Mouse (Mus musculus) small intestine, adult 2 months (tissue): ENCODE measurements at regions not wholly inside any gene's neighbourhood (a gene's known extent, or its start where the extent isn't known, plus 50 kb on each side); places are given as distances from the start of the nearest gene placed in this dataset.

ENCODE experiments used
- H3K27ac ChIP-seq: fragments of 200-500 bp; 2 replicates; pipeline ENCODE4 v1.5.1; 2012; ENCODE audit warnings: low read depth, low read length, control low read depth, inconsistent platforms; ENCODE audit not compliant: insufficient read depth
- H3K27me3 ChIP-seq: fragments of 200-500 bp; 2 replicates; pipeline ENCODE4 v1.6.1; 2012; ENCODE audit warnings: mild to moderate bottlenecking, moderate library complexity, low read length, inconsistent platforms; ENCODE audit not compliant: control insufficient read depth, insufficient read depth
- H3K36me3 ChIP-seq: fragments of 200-500 bp; 2 replicates; pipeline ENCODE4 v1.6.1; 2012; ENCODE audit warnings: mild to moderate bottlenecking, low read length, control low read depth, inconsistent platforms; ENCODE audit not compliant: control insufficient read depth, insufficient read depth
- H3K4me1 ChIP-seq: fragments of 200-500 bp; 2 replicates; pipeline ENCODE4 v1.6.1; 2012; ENCODE audit warnings: low read length, inconsistent platforms, mixed read lengths; ENCODE audit not compliant: control insufficient read depth, insufficient read depth, insufficient read length
- H3K4me3 ChIP-seq: fragments of 200-500 bp; 2 replicates; pipeline ENCODE4 v1.5.1; 2012; ENCODE audit warnings: low read depth, mild to moderate bottlenecking, control low read depth, inconsistent platforms, low read length, moderate library complexity
- CTCF ChIP-seq: fragments of 200-500 bp; IDR thresholded peaks from 2 replicates; pipeline ENCODE4 v1.5.1; 2012; ENCODE audit warnings: low read depth, mild to moderate bottlenecking, control low read depth, inconsistent platforms, low read length, moderate library complexity, mixed read lengths; ENCODE audit not compliant: insufficient replicate concordance, insufficient read length; ENCODE audit errors: extremely low read depth
- POLR2A ChIP-seq: fragments of 200-500 bp; IDR thresholded peaks from 2 replicates; pipeline ENCODE4 v1.6.1; 2012; ENCODE audit warnings: low read depth, mild to moderate bottlenecking, control low read depth, inconsistent platforms, low read length, moderate library complexity
- WGBS: fragments of 180-500 bp; shearing (Covaris S2); methylation state at CpG from one replicate; pipeline ENCODE4 v1.1.7; 2018; 5-methylcytosine and 5-hydroxymethylcytosine counted together

DNA sequence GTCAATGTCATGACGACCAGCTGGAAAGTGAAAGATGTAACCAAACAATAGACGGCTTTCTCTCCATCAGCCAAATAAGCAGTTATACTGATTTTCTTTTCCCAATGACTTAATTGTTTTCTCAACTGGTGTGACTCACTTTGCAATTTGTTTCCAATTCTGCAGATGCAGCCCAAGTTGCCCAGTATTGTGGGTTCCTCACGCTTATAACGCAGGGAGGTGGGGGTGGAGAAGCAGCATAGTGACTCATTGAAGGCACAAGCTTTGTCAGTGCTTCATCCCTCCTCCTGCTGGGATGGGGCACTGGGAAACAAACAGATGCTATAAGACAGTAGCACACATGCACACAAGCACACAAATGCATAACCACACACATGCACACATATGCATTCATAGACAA lies 97.1 kb downstream of the Gm4791 start:
- H3K27me3 ChIP-seq: no peaks in the 10 kb centered on the region
- no peaks in the 10 kb centered on the region for H3K36me3 ChIP-seq
- TF ChIP-seq POLR2A: no peak
- TF ChIP-seq CTCF: no peak
- H3K4me3 ChIP-seq: no peak overlapping the region
- WGBS: 90% methylated on average over 4 of the region's 4 CpGs
- H3K27ac ChIP-seq: no peak overlapping the region
- H3K4me1 ChIP-seq: no peaks in the 10 kb centered on the region

DNA sequence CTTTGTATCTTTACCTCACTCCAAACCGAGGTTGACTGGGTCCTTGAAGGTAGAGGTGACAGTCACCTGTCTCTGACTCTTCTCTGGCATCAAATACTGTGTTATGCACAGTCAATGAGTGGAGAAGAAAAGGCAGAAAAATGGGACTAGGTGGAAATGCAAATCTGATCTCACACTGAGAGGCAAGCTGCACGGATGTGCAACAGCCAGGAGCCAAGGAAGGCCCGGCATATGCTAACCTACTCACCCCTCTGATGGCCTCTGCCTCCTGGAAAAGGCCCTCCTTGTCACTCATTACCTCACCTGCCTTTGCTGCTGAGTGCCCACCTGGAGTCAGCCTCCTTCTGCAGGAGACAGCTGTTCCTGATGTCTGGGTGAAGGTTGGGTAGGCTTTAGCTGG lies 104.8 kb downstream of the Gm4791 start:
- no peaks in the 10 kb centered on the region for H3K4me1 ChIP-seq
- no peak for TF ChIP-seq POLR2A
- no peak for TF ChIP-seq CTCF
- no peaks in the 10 kb centered on the region for H3K36me3 ChIP-seq
- 75% methylated on average over 3 of the region's 3 CpGs for WGBS
- H3K27me3 ChIP-seq: no peaks in the 10 kb centered on the region
- no peak overlapping the region for H3K27ac ChIP-seq
- H3K4me3 ChIP-seq: no peak overlapping the region

DNA sequence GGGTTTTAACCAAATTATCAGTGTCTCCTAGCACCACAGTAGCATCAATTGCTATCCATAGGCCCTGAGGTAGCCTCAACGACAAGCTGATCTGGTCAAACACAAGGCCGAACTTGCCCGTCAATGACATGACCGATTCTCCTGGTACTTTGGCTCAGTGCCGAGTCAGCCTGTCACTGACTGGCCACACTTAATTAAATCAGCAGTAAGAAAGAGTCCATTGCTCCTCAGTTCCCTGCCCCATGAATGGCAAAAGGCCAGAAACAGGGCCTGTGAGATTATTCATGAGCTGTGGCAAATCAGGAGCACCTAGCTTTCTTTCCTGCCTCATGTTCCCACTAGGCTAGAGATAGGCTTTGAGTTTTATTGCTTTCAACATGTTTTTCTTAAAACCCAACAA lies 105.4 kb downstream of the Gm4791 start:
- no peaks in the 10 kb centered on the region for H3K27me3 ChIP-seq
- no peaks in the 10 kb centered on the region for H3K4me1 ChIP-seq
- H3K4me3 ChIP-seq: no peak overlapping the region
- no peak overlapping the region for H3K27ac ChIP-seq
- no peaks in the 10 kb centered on the region for H3K36me3 ChIP-seq
- no peak for TF ChIP-seq POLR2A
- TF ChIP-seq CTCF: no peak
- 94% methylated on average over 5 of the region's 5 CpGs for WGBS

DNA sequence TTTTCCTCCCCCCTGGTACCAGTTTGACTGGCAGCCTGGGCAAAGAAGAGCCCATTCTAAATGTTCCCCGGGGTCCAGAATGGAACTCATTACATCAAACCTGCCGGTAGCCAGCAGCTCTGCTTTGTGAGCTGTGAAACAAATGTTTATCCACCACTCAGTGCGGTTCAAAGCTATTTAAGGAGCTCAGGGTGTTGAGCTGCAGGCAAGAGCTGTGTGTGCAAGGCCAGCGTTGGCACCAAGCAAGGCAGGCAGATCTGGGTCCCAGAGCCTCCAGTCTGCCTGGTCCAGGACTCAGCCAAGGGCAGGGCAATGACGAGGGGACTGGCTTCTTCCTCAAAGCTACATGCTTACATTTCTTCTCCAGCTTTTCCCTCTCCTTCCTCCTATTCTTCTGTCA lies 109.6 kb downstream of the Gm4791 start:
- Histone ChIP-seq H3K4me3 (no peak overlapping the region), H3K36me3 (no peaks in the 10 kb centered on the region), H3K4me1 (no peaks in the 10 kb centered on the region), H3K27me3 (no peaks in the 10 kb centered on the region), H3K27ac (no peak overlapping the region)
- TF ChIP-seq POLR2A: no peak
- 52% methylated on average over 5 of the region's 5 CpGs for WGBS

DNA sequence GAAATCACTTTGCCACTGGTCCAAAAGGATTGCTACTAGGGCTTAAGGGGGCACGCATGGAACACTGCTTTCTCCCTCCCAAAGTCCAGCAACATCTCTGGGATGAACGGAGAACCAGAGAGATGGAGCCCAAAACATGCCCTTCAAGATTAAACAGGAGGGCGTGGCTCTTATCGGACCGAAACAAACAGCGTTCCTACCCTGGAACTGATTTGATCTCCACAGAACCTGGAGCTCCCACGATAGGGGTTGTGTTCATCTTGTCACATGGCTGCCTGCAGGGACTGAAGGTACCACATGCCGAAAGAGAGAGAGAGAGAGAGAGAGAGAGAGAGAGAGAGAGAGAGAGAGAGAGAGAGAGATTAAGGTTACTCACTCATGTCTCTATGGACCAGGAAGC lies 120.7 kb downstream of the Gm4791 start:
- H3K4me3 ChIP-seq: no peak overlapping the region
- TF ChIP-seq POLR2A: no peak
- no peak for TF ChIP-seq CTCF
- 48% methylated on average over 8 of the region's 8 CpGs for WGBS
- H3K4me1 ChIP-seq: no peaks in the 10 kb centered on the region
- H3K27ac ChIP-seq: no peak overlapping the region
- H3K27me3 ChIP-seq: no peaks in the 10 kb centered on the region
- H3K36me3 ChIP-seq: no peaks in the 10 kb centered on the region

DNA sequence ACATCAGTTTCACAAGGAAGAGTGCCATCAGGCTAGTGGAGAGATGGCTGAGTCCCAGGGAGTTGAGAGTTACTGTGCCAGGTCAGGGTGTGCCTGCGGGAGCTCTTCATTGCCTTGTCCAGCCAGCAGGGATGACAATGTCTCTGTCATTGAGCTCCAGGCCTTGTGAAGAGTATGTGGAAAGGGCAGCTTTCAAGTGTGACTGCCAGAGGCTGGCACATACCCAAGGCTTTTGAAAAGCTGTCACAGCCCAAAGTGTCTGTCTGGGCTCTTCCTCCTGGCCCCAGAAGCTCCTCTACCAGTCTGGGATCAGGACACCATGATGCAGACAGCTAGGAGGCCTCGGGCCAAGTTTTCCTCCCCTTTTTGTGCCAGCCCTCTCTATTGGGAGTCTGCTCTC lies 124.6 kb downstream of the Gm4791 start:
- Histone ChIP-seq H3K4me3 (no peak overlapping the region), H3K27me3 (no peaks in the 10 kb centered on the region), H3K36me3 (no peaks in the 10 kb centered on the region), H3K27ac (no peak overlapping the region), H3K4me1 (no peaks in the 10 kb centered on the region; the same call in 1 of the 2 replicates)
- WGBS: 85% methylated on average over 2 of the region's 2 CpGs
- TF ChIP-seq CTCF: no peak
- TF ChIP-seq POLR2A: no peak

DNA sequence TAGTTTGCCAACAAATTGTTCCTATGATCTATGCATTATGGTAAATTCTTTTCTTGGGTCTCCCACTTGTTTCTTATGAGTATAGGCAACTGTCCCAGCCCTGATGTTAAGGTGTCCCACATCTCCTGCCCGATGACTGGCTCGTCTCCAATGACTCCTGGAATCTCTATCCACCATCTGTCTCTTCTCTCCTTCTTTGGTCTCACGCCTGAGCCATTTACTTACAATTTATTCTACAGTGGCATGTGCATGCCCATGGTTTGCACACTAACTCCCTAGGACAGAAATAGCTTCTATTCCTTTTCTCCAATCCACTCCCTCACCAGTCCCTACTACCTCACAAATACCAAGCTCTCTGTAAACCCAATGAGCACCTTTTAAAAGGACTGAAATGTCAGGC lies 127.0 kb downstream of the Gm4791 start:
- 76% methylated on average over 3 of the region's 3 CpGs for WGBS
- Histone ChIP-seq H3K4me1 (peaks cover 2% of the 10 kb centered on the region; the same call in 1 of the 2 replicates), H3K27ac (no peak overlapping the region), H3K36me3 (no peaks in the 10 kb centered on the region), H3K27me3 (no peaks in the 10 kb centered on the region), H3K4me3 (no peak overlapping the region)
- TF ChIP-seq POLR2A (no peak), CTCF (no peak)

DNA sequence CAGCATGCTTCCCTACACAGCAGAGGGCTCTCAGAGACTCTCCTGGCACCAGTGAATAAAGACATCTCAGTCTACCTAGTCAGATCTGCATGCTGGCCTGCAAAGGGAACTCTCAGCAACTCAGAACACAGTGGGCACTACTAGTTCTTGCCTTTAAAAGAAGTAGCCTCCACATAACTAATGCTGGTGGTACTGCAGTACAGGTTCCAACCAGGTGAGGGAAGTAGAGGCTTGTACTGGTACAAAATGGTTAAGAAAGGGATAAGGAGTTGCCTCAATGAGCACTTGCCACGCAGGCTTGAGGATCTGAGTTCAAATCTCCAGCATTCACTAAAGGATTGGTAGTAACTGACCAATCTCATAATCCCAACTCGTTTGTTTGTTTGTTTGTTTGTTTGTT lies 127.7 kb downstream of the Gm4791 start:
- 54% methylated on average over 2 of the region's 2 CpGs for WGBS
- Histone ChIP-seq H3K36me3 (no peaks in the 10 kb centered on the region), H3K27me3 (no peaks in the 10 kb centered on the region), H3K4me3 (no peak overlapping the region), H3K27ac (no peak overlapping the region), H3K4me1 (peaks cover 2% of the 10 kb centered on the region; the same call in 1 of the 2 replicates)
- no peak for TF ChIP-seq CTCF
- TF ChIP-seq POLR2A: no peak
